Comparison of ENCODE assay signal across 8 mouse cellular contexts in genomic region chr3:95693821-95694807, GRCm38 (mm10). TPM values are rescaled to one million over a fixed set of nuclear protein-coding genes. Genes with fewer than 3 reads are reported as not detected.
A peak's percentile ranks its signal among the peaks of the same experiment; 100 is the strongest.
DNase-seq lines count a peak whose midpoint lies in the region; ATAC-seq and TF ChIP-seq lines count a peak whose summit lies in the region.
"Had no signal": no experiment of that assay in that cellular context is flagged by ENCODE, and none has a peak within 500 bp of the region (broad histone marks: within the 10 kb centered on the region; RNA-seq: fewer than 3 reads in every experiment).

No protein-coding gene starts in this region.

- WGBS in liver, adult 2 months = 20% methylated on average over 11 of the region's 11 CpGs
- 55% methylated on average over 11 of the region's 11 CpGs for WGBS in heart, embryonic 16.5 days
- 52% methylated on average over 11 of the region's 11 CpGs for WGBS in lung, embryonic 14.5 days

- H3K4me3 ChIP-seq in liver, adult 2 months (ENCODE audit: insufficient read depth, low read depth, low read length) = no peak overlapping the region
- no peak overlapping the region for H3K4me3 ChIP-seq in heart, embryonic 16.5 days (ENCODE audit: low read length)
- no peak overlapping the region for H3K4me3 ChIP-seq in lung, embryonic 14.5 days (ENCODE audit: low read depth, low read length)
- H3K4me3 ChIP-seq: embryonic facial prominence, embryonic 13.5 days had no signal

- no peak for ATAC-seq in heart, embryonic 16.5 days (replicated peaks; ENCODE audit: extremely low read depth, insufficient read depth, low FRiP score)
- ATAC-seq in lung, embryonic 14.5 days (ENCODE audit: insufficient read depth) = no peak
- ATAC-seq in megakaryocyte-erythroid progenitor cell, adult 5-6 weeks (replicated peaks; ENCODE audit: low FRiP score, low TSS enrichment, poor library complexity, severe bottlenecking) = no peak

- H3K4me2 ChIP-seq in heart, embryonic 16.5 days (ENCODE audit: low read depth, low read length) = no peak overlapping the region
- H3K4me2 ChIP-seq in lung, embryonic 14.5 days = no peak overlapping the region
- H3K4me2 ChIP-seq: embryonic facial prominence, embryonic 13.5 days had no signal

- no peak overlapping the region for H3K9ac ChIP-seq in liver, adult 2 months (ENCODE audit: low read depth, low read length)
- no peak overlapping the region for H3K9ac ChIP-seq in heart, embryonic 16.5 days (ENCODE audit: low read length)
- H3K9ac ChIP-seq in lung, embryonic 14.5 days = no peak overlapping the region
- H3K9ac ChIP-seq: embryonic facial prominence, embryonic 13.5 days had no signal

- DNase-seq in liver, adult 2 months (ENCODE audit: extremely low read depth, low read depth, low spot score) = peak; percentile 69
- DNase-seq in liver = no peak
- DNase-seq in lung, embryonic 14.5 days = no peak
- no peak for DNase-seq in layer of hippocampus, postnatal 36 days
- no peak for DNase-seq in urinary bladder, postnatal 25 days (ENCODE audit: low spot score)

- no peaks in the 10 kb centered on the region for H3K79me2 ChIP-seq in liver, adult 2 months (ENCODE audit: control insufficient read depth, insufficient read depth, low read length)

- H3K27ac ChIP-seq in liver, adult 2 months (replicated peaks; ENCODE audit: insufficient read depth, low read depth, low read length) = peak overlapping the region; percentile 11; the same call in 1 of the 2 replicates
- peak overlapping the region; percentile 95 for H3K27ac ChIP-seq in heart, embryonic 16.5 days (ENCODE audit: low read length)
- 0 out of 2 replicates have a peak overlapping the region, but pooled peaks have one; percentile 2 for H3K27ac ChIP-seq in lung, embryonic 14.5 days (ENCODE audit: low read depth)
- H3K27ac ChIP-seq: embryonic facial prominence, embryonic 13.5 days had no signal

- no peak for TF ChIP-seq POLR2A in liver, adult 2 months (IDR thresholded peaks at IDR 0.05; ENCODE audit: extremely low read depth, insufficient read depth, low read length)

- peaks cover 19% of the 10 kb centered on the region for H3K4me1 ChIP-seq in liver, adult 2 months (ENCODE audit: control insufficient read depth, insufficient read depth, low read length)
- H3K4me1 ChIP-seq in heart, embryonic 16.5 days (ENCODE audit: control insufficient read depth, insufficient read depth, low read length) = peaks cover 61% of the 10 kb centered on the region
- peaks cover 19% of the 10 kb centered on the region; the same call in 1 of the 2 replicates for H3K4me1 ChIP-seq in lung, embryonic 14.5 days (ENCODE audit: insufficient read depth)

- TF ChIP-seq CTCF in liver, adult 2 months (IDR thresholded peaks at IDR 0.05; ENCODE audit: low read depth, low read length) = no peak
- TF ChIP-seq CTCF in lung, embryonic 14.5 days (IDR thresholded peaks at IDR 0.05; ENCODE audit: low read depth) = no peak

- H3K36me3 ChIP-seq in liver, adult 2 months (ENCODE audit: control insufficient read depth, insufficient read depth, low read length) = no peaks in the 10 kb centered on the region
- H3K36me3 ChIP-seq in heart, embryonic 16.5 days (ENCODE audit: control insufficient read depth, insufficient read depth) = no peaks in the 10 kb centered on the region
- H3K36me3 ChIP-seq in lung, embryonic 14.5 days (ENCODE audit: insufficient read depth) = no peaks in the 10 kb centered on the region

- H3K9me3 ChIP-seq in heart, embryonic 16.5 days (replicated peaks; ENCODE audit: control insufficient read depth, low read length) = 0 out of 2 replicates have a peak, but pooled peaks cover 2% of the 10 kb centered on the region
- no peaks in the 10 kb centered on the region for H3K9me3 ChIP-seq in lung, embryonic 14.5 days (ENCODE audit: low read depth, low read length)
- H3K9me3 ChIP-seq: embryonic facial prominence, embryonic 13.5 days had no signal

- H3K27me3 ChIP-seq in liver, adult 2 months (ENCODE audit: control insufficient read depth, insufficient read depth, low read length) = no peaks in the 10 kb centered on the region
- H3K27me3 ChIP-seq in heart, embryonic 16.5 days (ENCODE audit: control insufficient read depth, insufficient read depth, low read length) = no peaks in the 10 kb centered on the region
- no peaks in the 10 kb centered on the region for H3K27me3 ChIP-seq in lung, embryonic 14.5 days (ENCODE audit: insufficient read depth, low read length)
- H3K27me3 ChIP-seq: embryonic facial prominence, embryonic 13.5 days had no signal

RNA-seq across cellular contexts. Expression of gene Adamtsl4, which starts 6.4 kb away (rescaled TPM):
- 0.55 and 1.6 TPM in 2 replicates for total RNA-seq in liver, adult 2 months (2014; rRNA removed)
- polyA plus RNA-seq in liver, adult 2 months (2012; rRNA removed) = 2.5 and 4.7 TPM in 2 replicates
- polyA plus RNA-seq in heart, embryonic 16.5 days (2015; fragmentation: Nextera tagmentation; extraction: Ambion mirVana) = 8.5 and 13.7 TPM in 2 replicates
- 1.6 and 4.0 TPM in 2 replicates for polyA plus RNA-seq in lung, embryonic 14.5 days (2014; fragmentation: Nextera tagmentation; extraction: Ambion mirVana)
- 1 to 10 TPM; 5.0 to 5.1 TPM for total RNA-seq in layer of hippocampus, postnatal 36 days (2021)
- 0.20 TPM in 1 of 2 replicates, not detected in the other for total RNA-seq in megakaryocyte-erythroid progenitor cell, adult 5-6 weeks (2014; fragmentation: Nextera tagmentation)
- not detected in 2 replicates for total RNA-seq in megakaryocyte-erythroid progenitor cell, adult 5-6 weeks (2017)

RNA-seq across cellular contexts. Expression of gene Mcl1, which starts 35.5 kb away (rescaled TPM):
- 57.5 and 92.2 TPM in 2 replicates for total RNA-seq in liver, adult 2 months (2014; rRNA removed)
- polyA plus RNA-seq in liver, adult 2 months (2012; rRNA removed) = 38.7 and 39.4 TPM in 2 replicates
- 31.9 and 38.3 TPM in 2 replicates for polyA plus RNA-seq in heart, embryonic 16.5 days (2015; fragmentation: Nextera tagmentation; extraction: Ambion mirVana)
- polyA plus RNA-seq in lung, embryonic 14.5 days (2014; fragmentation: Nextera tagmentation; extraction: Ambion mirVana) = 82.3 and 83.2 TPM in 2 replicates
- 10 to 100 TPM; 60.8 to 61.3 TPM for total RNA-seq in layer of hippocampus, postnatal 36 days (2021)
- 76.0 and 78.6 TPM in 2 replicates for total RNA-seq in megakaryocyte-erythroid progenitor cell, adult 5-6 weeks (2014; fragmentation: Nextera tagmentation)
- total RNA-seq in megakaryocyte-erythroid progenitor cell, adult 5-6 weeks (2017) = 107 and 132 TPM in 2 replicates

RNA-seq across cellular contexts. Expression of gene Ecm1, which starts 45.3 kb away (rescaled TPM):
- 48.1 and 87.7 TPM in 2 replicates for total RNA-seq in liver, adult 2 months (2014; rRNA removed)
- polyA plus RNA-seq in liver, adult 2 months (2012; rRNA removed) = 354 and 374 TPM in 2 replicates
- 44.1 and 49.2 TPM in 2 replicates for polyA plus RNA-seq in heart, embryonic 16.5 days (2015; fragmentation: Nextera tagmentation; extraction: Ambion mirVana)
- 23.5 and 27.7 TPM in 2 replicates for polyA plus RNA-seq in lung, embryonic 14.5 days (2014; fragmentation: Nextera tagmentation; extraction: Ambion mirVana)
- total RNA-seq in layer of hippocampus, postnatal 36 days (2021) = 10 to 100 TPM in 1 of 2 experiments, 1 to 10 TPM in 1; 8.4 to 10.5 TPM
- total RNA-seq in megakaryocyte-erythroid progenitor cell, adult 5-6 weeks (2014; fragmentation: Nextera tagmentation) = 8.2 and 17.2 TPM in 2 replicates
- not detected in 2 replicates for total RNA-seq in megakaryocyte-erythroid progenitor cell, adult 5-6 weeks (2017)

Comparison
In these comparisons a context has a peak if more than half of its experiments do, and no peak if none do; other contexts are left out.
1. H3K27ac ChIP-seq: peak in every context shown above with its lines; median percentile 95 in heart, embryonic 16.5 days; 11 in liver, adult 2 months; 2 in lung, embryonic 14.5 days.